Mouse (Mus musculus): ENCODE results near the gene Lta. TPM values are rescaled to one million over a fixed set of nuclear protein-coding genes. Genes with fewer than 3 reads are reported as not detected.

The Lta gene
- 0.22 and 0.27 TPM in 2 replicates for polyA plus RNA-seq (2016; fragmentation: Nextera tagmentation; extraction: Ambion mirVana)

- Histone ChIP-seq H3K9me3 (no peaks in the 10 kb centered on the region), H3K36me3 (no peaks in the 10 kb centered on the region), H3K4me1 (no peaks in the 10 kb centered on the region), H3K27me3 (peaks cover 56% of the 10 kb centered on the region), H3K9ac (no peak within 1 kb of the TSS), H3K4me3 (no peak within 1 kb of the TSS), H3K27ac (no peak within 1 kb of the TSS), H3K4me2 (replicated peaks) (no peak within 1 kb of the TSS)
- 23% methylated on average over 20 of the region's 20 CpGs for WGBS
- no peak for ATAC-seq (ENCODE audit: insufficient number of reproducible peaks, insufficient read depth, low FRiP score, low TSS enrichment)
These were observed at the start of gene Lta for GRCm38 (mm10) chr17:35204494-35205379. Gene Lta, minus strand, starts transcription at chr17:35205351.

- no peaks in the 10 kb centered on the region for H3K9me3 ChIP-seq
- ATAC-seq (ENCODE audit: insufficient number of reproducible peaks, insufficient read depth, low FRiP score, low TSS enrichment), result no peak
- WGBS, result 60% methylated on average over 11 of the region's 11 CpGs
- no peak overlapping the region for H3K4me3 ChIP-seq
- no peak overlapping the region for H3K9ac ChIP-seq
- no peak overlapping the region for H3K4me2 ChIP-seq (replicated peaks)
- peaks cover 46% of the 10 kb centered on the region for H3K36me3 ChIP-seq
- no peaks in the 10 kb centered on the region for H3K27me3 ChIP-seq
- H3K4me1 ChIP-seq, result no peaks in the 10 kb centered on the region
- H3K27ac ChIP-seq, result no peak overlapping the region
These were observed 49.3 kb upstream of the Lta start for GRCm38 (mm10) chr17:35254241-35255098.

- WGBS, result 90% methylated on average over 32 of the region's 32 CpGs
- no peak overlapping the region for H3K4me2 ChIP-seq (replicated peaks)
- no peaks in the 10 kb centered on the region for H3K4me1 ChIP-seq
- no peak overlapping the region for H3K4me3 ChIP-seq
- no peaks in the 10 kb centered on the region for H3K9me3 ChIP-seq
- H3K36me3 ChIP-seq, result peaks cover 56% of the 10 kb centered on the region
- H3K27me3 ChIP-seq, result no peaks in the 10 kb centered on the region
- H3K27ac ChIP-seq, result no peak overlapping the region
- no peak overlapping the region for H3K9ac ChIP-seq
- ATAC-seq (ENCODE audit: insufficient number of reproducible peaks, insufficient read depth, low FRiP score, low TSS enrichment), result no peak
These were observed 48.3 kb upstream of the Lta start for GRCm38 (mm10) chr17:35253293-35254093.

GRCm38 (mm10) chr17:35252619-35253292 lies 47.6 kb upstream of the Lta start:
- no peaks in the 10 kb centered on the region for H3K27me3 ChIP-seq
- H3K36me3 ChIP-seq, result peaks cover 63% of the 10 kb centered on the region
- H3K4me3 ChIP-seq, result no peak overlapping the region
- no peak overlapping the region for H3K9ac ChIP-seq
- H3K27ac ChIP-seq, result no peak overlapping the region
- H3K4me1 ChIP-seq, result no peaks in the 10 kb centered on the region
- no peak for ATAC-seq (ENCODE audit: insufficient number of reproducible peaks, insufficient read depth, low FRiP score, low TSS enrichment)
- WGBS, result 90% methylated on average over 18 of the region's 18 CpGs
- H3K9me3 ChIP-seq, result no peaks in the 10 kb centered on the region
- no peak overlapping the region for H3K4me2 ChIP-seq (replicated peaks)

GRCm38 (mm10) chr17:35251981-35252380 lies 46.8 kb upstream of the Lta start:
- Histone ChIP-seq H3K9ac (no peak overlapping the region), H3K4me3 (no peak overlapping the region), H3K27ac (no peak overlapping the region), H3K27me3 (no peaks in the 10 kb centered on the region), H3K9me3 (no peaks in the 10 kb centered on the region), H3K4me1 (0 out of 2 replicates have a peak, but pooled peaks cover 3% of the 10 kb centered on the region), H3K36me3 (peaks cover 71% of the 10 kb centered on the region), H3K4me2 (replicated peaks) (no peak overlapping the region)
- no peak for ATAC-seq (ENCODE audit: insufficient number of reproducible peaks, insufficient read depth, low FRiP score, low TSS enrichment)
- 78% methylated on average over 5 of the region's 5 CpGs for WGBS

GRCm38 (mm10) chr17:35251162-35251719 lies 46.1 kb upstream of the Lta start:
- no peaks in the 10 kb centered on the region for H3K9me3 ChIP-seq
- H3K36me3 ChIP-seq, result peaks cover 78% of the 10 kb centered on the region
- 82% methylated on average over 15 of the region's 15 CpGs for WGBS
- H3K4me3 ChIP-seq, result no peak overlapping the region
- no peak overlapping the region for H3K27ac ChIP-seq
- H3K4me1 ChIP-seq, result peaks cover 6% of the 10 kb centered on the region
- no peaks in the 10 kb centered on the region for H3K27me3 ChIP-seq
- no peak overlapping the region for H3K4me2 ChIP-seq (replicated peaks)
- no peak overlapping the region for H3K9ac ChIP-seq
- ATAC-seq (ENCODE audit: insufficient number of reproducible peaks, insufficient read depth, low FRiP score, low TSS enrichment), result no peak

GRCm38 (mm10) chr17:35250348-35251120 lies 45.4 kb upstream of the Lta start:
- no peaks in the 10 kb centered on the region for H3K9me3 ChIP-seq
- H3K4me3 ChIP-seq, result no peak overlapping the region
- 89% methylated on average over 3 of the region's 3 CpGs for WGBS

GRCm38 (mm10) chr17:35249451-35250197 lies 44.5 kb upstream of the Lta start:
- Histone ChIP-seq H3K9ac (no peak overlapping the region), H3K4me3 (no peak overlapping the region), H3K9me3 (no peaks in the 10 kb centered on the region), H3K4me2 (replicated peaks) (no peak overlapping the region), H3K4me1 (peaks cover 23% of the 10 kb centered on the region), H3K27me3 (no peaks in the 10 kb centered on the region), H3K36me3 (peaks cover 94% of the 10 kb centered on the region), H3K27ac (no peak overlapping the region)
- no peak for ATAC-seq (ENCODE audit: insufficient number of reproducible peaks, insufficient read depth, low FRiP score, low TSS enrichment)
- 89% methylated on average over 19 of the region's 19 CpGs for WGBS

More at GRCm38 (mm10) chr17:35250348-35251120, 45.4 kb upstream of the Lta start:
- H3K36me3 ChIP-seq, result peaks cover 85% of the 10 kb centered on the region
- H3K4me1 ChIP-seq, result peaks cover 13% of the 10 kb centered on the region
- no peaks in the 10 kb centered on the region for H3K27me3 ChIP-seq
- H3K9ac ChIP-seq, result no peak overlapping the region
- no peak overlapping the region for H3K27ac ChIP-seq
- no peak for ATAC-seq (ENCODE audit: insufficient number of reproducible peaks, insufficient read depth, low FRiP score, low TSS enrichment)
- no peak overlapping the region for H3K4me2 ChIP-seq (replicated peaks)

- Histone ChIP-seq H3K9ac (no peak overlapping the region), H3K27me3 (no peaks in the 10 kb centered on the region), H3K4me3 (no peak overlapping the region), H3K4me2 (replicated peaks) (no peak overlapping the region), H3K4me1 (peaks cover 29% of the 10 kb centered on the region), H3K9me3 (no peaks in the 10 kb centered on the region), H3K27ac (no peak overlapping the region), H3K36me3 (peaks cover 98% of the 10 kb centered on the region)
- WGBS, result 89% methylated on average over 14 of the region's 14 CpGs
- ATAC-seq (ENCODE audit: insufficient number of reproducible peaks, insufficient read depth, low FRiP score, low TSS enrichment), result no peak
These were observed 43.8 kb upstream of the Lta start for GRCm38 (mm10) chr17:35248986-35249385.
